Mouse (Mus musculus) adrenal gland, adult 8-10 months (tissue): ENCODE results near the gene Rbm44. TPM values are rescaled to one million over a fixed set of nuclear protein-coding genes. Genes with fewer than 3 reads are reported as not detected.

Source experiments
- DNase-seq: peaks from one replicate; pipeline ENCODE4 v3.0.0; 2022
- total RNA-seq, 4 experiments: library from RNA; stranded (reverse); gene quantifications; 2 replicates each; pipeline ENCODE4 v1.2.4; 2022

The Rbm44 gene
- total RNA-seq, 4 experiments from 2014 or later: not detected

GRCm38 (mm10) chr1:91211099-91211498 lies 66.2 kb downstream of the Rbm44 start:
- DNase-seq: no peak

GRCm38 (mm10) chr1:91211591-91212008 lies 66.7 kb downstream of the Rbm44 start:
- no peak for DNase-seq

- DNase-seq: no peak
These were observed 70.4 kb downstream of the Rbm44 start for GRCm38 (mm10) chr1:91215264-91215663.

- DNase-seq: no peak
These were observed 71.1 kb downstream of the Rbm44 start for GRCm38 (mm10) chr1:91215981-91216380.

- no peak for DNase-seq
These were observed 71.8 kb downstream of the Rbm44 start for GRCm38 (mm10) chr1:91216504-91217267.

GRCm38 (mm10) chr1:91219641-91220321 lies 74.9 kb downstream of the Rbm44 start:
- DNase-seq: peak; percentile 49

- no peak for DNase-seq
These were observed 75.4 kb downstream of the Rbm44 start for GRCm38 (mm10) chr1:91220322-91220672.

Other genes with a start within 250 kb of the Rbm44 start
- gene Mlph, start 230.0 kb upstream of the Rbm44 start, total RNA-seq: 1 to 10 TPM; 3.8 to 7.5 (median 5.4) TPM
- gene Prlh, start 192.0 kb upstream of the Rbm44 start, total RNA-seq: not detected
- gene Rab17, start 175.4 kb upstream of the Rbm44 start, total RNA-seq: not detected
- gene Lrrfip1, start 146.4 kb upstream of the Rbm44 start, total RNA-seq: 10 to 100 TPM; 50.3 to 77.4 (median 59.8) TPM
- gene Ramp1, start 34.7 kb downstream of the Rbm44 start, total RNA-seq: 10 to 100 TPM in 2 of 4 experiments, 1 to 10 TPM in 2; 7.6 to 11.6 (median 10.0) TPM
- gene Ube2f, start 105.2 kb downstream of the Rbm44 start, total RNA-seq: 10 to 100 TPM; 57.7 to 87.7 (median 71.3) TPM
- 10 to 100 TPM; 31.4 to 42.7 (median 35.8) TPM for gene Scly, start 153.2 kb downstream of the Rbm44 start, total RNA-seq
- under 1 TPM in 3 of 4 experiments, not detected in 1; 0.09 to 0.25 (median 0.21) TPM for gene Espnl, start 177.0 kb downstream of the Rbm44 start, total RNA-seq
- gene Klhl30, start 205.9 kb downstream of the Rbm44 start, total RNA-seq: 1 to 10 TPM; 2.2 to 3.0 (median 2.5) TPM
- gene Erfe, start 221.3 kb downstream of the Rbm44 start, total RNA-seq: 1 to 10 TPM; 1.7 to 8.3 (median 4.8) TPM